Mouse (Mus musculus) MEL (cell line): ENCODE measurements around the gene Hsph1. TPM values are rescaled to one million over a fixed set of nuclear protein-coding genes. Genes with fewer than 3 reads are reported as not detected.

Source experiments
- DNase-seq: peaks from one replicate; pipeline ENCODE4 v3.0.0; 2011; ENCODE audit warnings: low read depth, low spot score
- H3K27ac ChIP-seq: 2 replicates; pipeline ENCODE4 v1.5.1; 2012; ENCODE audit warnings: low read depth, mild to moderate bottlenecking, control low read depth, low read length, moderate library complexity; ENCODE audit not compliant: control insufficient read depth
- H3K27me3 ChIP-seq, 2 experiments: fragments of 150-350 bp in 1 of 2; sonication (generic) in 1 of 2; 2 replicates each; pipeline ENCODE4 v1.6.1; 2012; ENCODE audit warnings: low read length in 2 of 2, mild to moderate bottlenecking in 2 of 2, improper control_type of control experiment in 1 of 2, moderate library complexity in 1 of 2; ENCODE audit not compliant: insufficient read depth in 2 of 2, control insufficient read depth in 1 of 2
- H3K36me3 ChIP-seq, 2 experiments: 2 replicates each; pipeline ENCODE4 v1.6.1; 2012 to 2014; ENCODE audit warnings: low read length in 2 of 2, improper control_type of control experiment in 1 of 2, inconsistent platforms in 1 of 2, mild to moderate bottlenecking in 1 of 2; ENCODE audit not compliant: insufficient read depth in 2 of 2, control insufficient read depth in 1 of 2
- H3K4me1 ChIP-seq, 2 experiments: fragments of 150-350 bp in 1 of 2; sonication (generic) in 1 of 2; 2 replicates each; pipeline ENCODE4 v1.6.1; 2012; ENCODE audit warnings: low read length in 2 of 2, improper control_type of control experiment in 1 of 2, mild to moderate bottlenecking in 1 of 2; ENCODE audit not compliant: insufficient read depth in 2 of 2, control insufficient read depth in 1 of 2
- H3K4me3 ChIP-seq, 2 experiments: fragments of 150-350 bp in 1 of 2; sonication (generic) in 1 of 2; 2 replicates each; pipeline ENCODE4 v1.5.1; 2012; ENCODE audit warnings: low read depth in 2 of 2, low read length in 2 of 2, mild to moderate bottlenecking in 2 of 2, moderate library complexity in 2 of 2, control low read depth in 1 of 2, improper control_type of control experiment in 1 of 2; ENCODE audit not compliant: control insufficient read depth in 1 of 2, insufficient read depth in 1 of 2
- H3K79me2 ChIP-seq: 2 replicates; pipeline ENCODE4 v1.6.1; 2012; ENCODE audit warnings: mild to moderate bottlenecking, low read length, moderate library complexity; ENCODE audit not compliant: control insufficient read depth, poor library complexity, insufficient read depth
- H3K9ac ChIP-seq: 2 replicates; pipeline ENCODE4 v1.6.1; 2012; ENCODE audit warnings: low read depth, mild to moderate bottlenecking, control low read depth, low read length, moderate library complexity; ENCODE audit not compliant: control insufficient read depth, poor library complexity, severe bottlenecking
- H3K9me3 ChIP-seq: fragments of 150-350 bp; sonication (generic); replicated peaks from 2 replicates; pipeline ENCODE4 v1.6.1; 2012; ENCODE audit warnings: mild to moderate bottlenecking, low read length, improper control_type of control experiment, moderate library complexity; ENCODE audit not compliant: insufficient read depth
- BHLHE40 ChIP-seq: IDR thresholded peaks from 2 replicates; pipeline ENCODE4 v1.6.1; 2012; ENCODE audit warnings: low read depth, mild to moderate bottlenecking, inconsistent platforms, low read length, improper control_type of control experiment, borderline replicate concordance
- CHD1 ChIP-seq: IDR thresholded peaks from 2 replicates; pipeline ENCODE4 v1.6.1; 2012; ENCODE audit warnings: low read depth, mild to moderate bottlenecking, inconsistent platforms, low read length, improper control_type of control experiment
- CTCF ChIP-seq, 3 experiments: IDR thresholded peaks in 2 of 3; conservative IDR thresholded peaks in 1 of 3; 2 replicates each; pipeline ENCODE4 v1.5.1; 2011 to 2012; ENCODE audit warnings: low read length in 3 of 3, low read depth in 2 of 3, mild to moderate bottlenecking in 2 of 3, improper control_type of control experiment in 1 of 3, inconsistent platforms in 1 of 3, mixed read lengths in 1 of 3, moderate library complexity in 1 of 3; ENCODE audit not compliant: control insufficient read depth in 1 of 3, insufficient read depth in 1 of 3, poor library complexity in 1 of 3, severe bottlenecking in 1 of 3
- EP300 ChIP-seq, 2 experiments: IDR thresholded peaks; 2 replicates each; pipeline ENCODE4 v1.6.1; 2011; ENCODE audit warnings: improper control_type of control experiment in 2 of 2, low read length in 2 of 2, low read depth in 1 of 2, mild to moderate bottlenecking in 1 of 2
- ETS1 ChIP-seq: IDR thresholded peaks from 2 replicates; pipeline ENCODE4 v1.6.1; 2012; ENCODE audit warnings: low read depth, mild to moderate bottlenecking, inconsistent platforms, low read length, improper control_type of control experiment, moderate library complexity
- GATA1 ChIP-seq: IDR thresholded peaks from 2 replicates; pipeline ENCODE4 v1.6.1; 2011; ENCODE audit warnings: low read depth, low read length, improper control_type of control experiment
- JUND ChIP-seq: IDR thresholded peaks from 2 replicates; pipeline ENCODE4 v1.6.1; 2011; ENCODE audit warnings: low read depth, mild to moderate bottlenecking, improper control_type of control experiment, low read length
- KAT2A ChIP-seq: conservative IDR thresholded peaks from 2 replicates; pipeline ENCODE4 v1.6.1; 2012; ENCODE audit warnings: low read depth, low read length, improper control_type of control experiment, inconsistent platforms
- MAFK ChIP-seq: IDR thresholded peaks from 2 replicates; pipeline ENCODE4 v1.6.1; 2011; ENCODE audit warnings: low read depth, mild to moderate bottlenecking, low read length, improper control_type of control experiment, borderline replicate concordance
- MEF2A ChIP-seq: IDR thresholded peaks from 2 replicates; pipeline ENCODE4 v1.6.1; 2014; ENCODE audit warnings: low read depth, mild to moderate bottlenecking, inconsistent platforms, low read length, improper control_type of control experiment; ENCODE audit not compliant: poor library complexity, insufficient replicate concordance, severe bottlenecking; ENCODE audit errors: extremely low read depth
- MXI1 ChIP-seq: IDR thresholded peaks from 2 replicates; pipeline ENCODE4 v1.6.1; 2011; ENCODE audit warnings: mild to moderate bottlenecking, low read depth, low read length, improper control_type of control experiment
- MYC ChIP-seq: IDR thresholded peaks from 2 replicates; pipeline ENCODE4 v1.6.1; 2011; ENCODE audit warnings: low read depth, mild to moderate bottlenecking, low read length, improper control_type of control experiment, moderate library complexity
- NELFE ChIP-seq: IDR thresholded peaks from 2 replicates; pipeline ENCODE4 v1.6.1; 2011; ENCODE audit warnings: low read depth, low read length, improper control_type of control experiment
- POLR2A ChIP-seq, 2 experiments: IDR thresholded peaks; 2 replicates each; pipeline ENCODE4 v1.6.1; 2011 to 2012; ENCODE audit warnings: low read length in 2 of 2, mild to moderate bottlenecking in 2 of 2, control low read depth in 1 of 2, improper control_type of control experiment in 1 of 2, low read depth in 1 of 2, moderate library complexity in 1 of 2; ENCODE audit not compliant: control insufficient read depth in 1 of 2, insufficient read depth in 1 of 2, poor library complexity in 1 of 2
- POLR2AphosphoS2 ChIP-seq: IDR thresholded peaks from 2 replicates; pipeline ENCODE4 v1.6.1; 2011; ENCODE audit warnings: low read length, improper control_type of control experiment
- POLR2AphosphoS5 ChIP-seq: IDR thresholded peaks from 2 replicates; pipeline ENCODE4 v1.6.1; 2012; ENCODE audit warnings: low read depth, borderline replicate concordance, mild to moderate bottlenecking, inconsistent platforms, low read length, moderate library complexity, mixed read lengths
- RAD21 ChIP-seq: IDR thresholded peaks from 2 replicates; pipeline ENCODE4 v1.6.1; 2011; ENCODE audit warnings: mild to moderate bottlenecking, low read depth, low read length, improper control_type of control experiment
- RCOR1 ChIP-seq: IDR thresholded peaks from 2 replicates; pipeline ENCODE4 v1.6.1; 2012; ENCODE audit warnings: low read depth, mild to moderate bottlenecking, inconsistent platforms, low read length, improper control_type of control experiment
- SIN3A ChIP-seq: IDR thresholded peaks from 2 replicates; pipeline ENCODE4 v1.6.1; 2012; ENCODE audit warnings: low read length, improper control_type of control experiment, inconsistent platforms
- SMC3 ChIP-seq: IDR thresholded peaks from 2 replicates; pipeline ENCODE4 v1.6.1; 2011; ENCODE audit warnings: low read depth, low read length, improper control_type of control experiment
- TBP ChIP-seq: IDR thresholded peaks from 2 replicates; pipeline ENCODE4 v1.8.0; 2011; ENCODE audit warnings: low read depth, low read length, improper control_type of control experiment
- TCF12 ChIP-seq: IDR thresholded peaks from 2 replicates; pipeline ENCODE4 v1.6.1; 2014; ENCODE audit warnings: low read depth, mild to moderate bottlenecking, inconsistent platforms, low read length, improper control_type of control experiment, moderate library complexity
- UBTF ChIP-seq: IDR thresholded peaks from 2 replicates; pipeline ENCODE4 v1.6.1; 2012; ENCODE audit warnings: low read depth, mild to moderate bottlenecking, inconsistent platforms, low read length, improper control_type of control experiment, moderate library complexity, borderline replicate concordance; ENCODE audit not compliant: insufficient read depth
- USF1 ChIP-seq: IDR thresholded peaks from 2 replicates; pipeline ENCODE4 v1.6.1; 2014; ENCODE audit warnings: low read depth, mild to moderate bottlenecking, inconsistent platforms, low read length, improper control_type of control experiment, moderate library complexity
- ZC3H11A ChIP-seq: IDR thresholded peaks from 2 replicates; pipeline ENCODE4 v1.6.1; 2012; ENCODE audit warnings: low read depth, mild to moderate bottlenecking, inconsistent platforms, low read length, improper control_type of control experiment
- ZKSCAN1 ChIP-seq: IDR thresholded peaks from 2 replicates; pipeline ENCODE4 v1.6.1; 2012; ENCODE audit warnings: low read depth, mild to moderate bottlenecking, inconsistent platforms, low read length, improper control_type of control experiment, moderate library complexity
- ZMIZ1 ChIP-seq: IDR thresholded peaks from 2 replicates; pipeline ENCODE4 v1.6.1; 2012; ENCODE audit warnings: low read depth, mild to moderate bottlenecking, inconsistent platforms, low read length, improper control_type of control experiment, moderate library complexity
- ZNF384 ChIP-seq: IDR thresholded peaks from 2 replicates; pipeline ENCODE4 v1.6.1; 2012; ENCODE audit warnings: low read depth, mild to moderate bottlenecking, inconsistent platforms, low read length, improper control_type of control experiment
- polyA plus RNA-seq, 2 experiments: library from polyadenylated mRNA; stranded (reverse) in 1 of 2; unstranded in 1 of 2; fragments of >175 nt in 1 of 2; fragments of >200 nt in 1 of 2; gene quantifications; 2 replicates each; pipeline versions ENCODE4 v1.2.1 to v1.2.4; 2012; ENCODE audit warnings: low replicate concordance in 2 of 2, low read depth in 1 of 2; ENCODE audit not compliant: insufficient read length in 2 of 2, insufficient read depth in 1 of 2, missing spikeins in 1 of 2
- total RNA-seq: library from RNA; depleted of rRNA; stranded (reverse); fragments of 300-350 nt; gene quantifications from 2 replicates; pipeline ENCODE4 v1.2.3, GENCODE M21; 2012

The Hsph1 gene
- total and polyA plus RNA-seq, 3 experiments = 176 to 388 (median 300) TPM

- peaks cover 2% of the 10 kb centered on the region for H3K79me2 ChIP-seq
- peaks cover 0 to 10% of the 10 kb centered on the region in 2 experiments; a peak in 2 of 4 replicates for H3K36me3 ChIP-seq
- no peak overlapping the region for H3K27ac ChIP-seq
- no peak for TF ChIP-seq BHLHE40
- no peak for TF ChIP-seq USF1
- TF ChIP-seq TBP = no peak
- TF ChIP-seq RCOR1 = no peak
- TF ChIP-seq, all 39 proteins: peak for 0
- H3K4me3 ChIP-seq = peak overlapping the region; percentile 49 to 69
- no peak for DNase-seq
- no peaks in the 10 kb centered on the region; a peak in 1 of 4 replicates for H3K27me3 ChIP-seq
- peak overlapping the region; percentile 93 for H3K9ac ChIP-seq
- H3K4me1 ChIP-seq = peaks cover 5 to 11% of the 10 kb centered on the region in 2 experiments
- H3K9me3 ChIP-seq = no peaks in the 10 kb centered on the region
These were observed 42.8 kb upstream of the Hsph1 start for GRCm38 (mm10) chr5:149678990-149679348.

- H3K36me3 ChIP-seq = peaks cover 0 to 8% of the 10 kb centered on the region in 2 experiments; a peak in 2 of 4 replicates
- peaks cover 2% of the 10 kb centered on the region for H3K79me2 ChIP-seq
- H3K4me3 ChIP-seq = peak within 1 kb of the TSS; percentile 67 to 69
- H3K9ac ChIP-seq = peak within 1 kb of the TSS; percentile 93
- no peaks in the 10 kb centered on the region for H3K9me3 ChIP-seq
- H3K27ac ChIP-seq = peak within 1 kb of the TSS; percentile 83
- H3K27me3 ChIP-seq = no peaks in the 10 kb centered on the region; a peak in 1 of 4 replicates
- peak; percentile 92 for DNase-seq
- peaks cover 3 to 11% of the 10 kb centered on the region in 2 experiments for H3K4me1 ChIP-seq
- TF ChIP-seq TBP (no peak), ETS1 (no peak), JUND (no peak), MAFK (no peak), CHD1 (no peak), ZNF384 (0 out of 2 replicates have a peak, but pooled peaks have one; percentile 6), MEF2A (no peak), MXI1 (peak; percentile 10; the same call in 1 of the 2 replicates), ZC3H11A (0 out of 2 replicates have a peak, but pooled peaks have one; percentile 4), GATA1 (no peak), KAT2A (no peak), RAD21 (peak; percentile 27), ZMIZ1 (no peak), UBTF (peak; percentile 92; the same call in 1 of the 2 replicates), ZKSCAN1 (peak; percentile 72; the same call in 1 of the 2 replicates), MYC (no peak), RCOR1 (no peak; the same call in 1 of the 2 replicates), TCF12 (peak; percentile 9; the same call in 1 of the 2 replicates), SIN3A (peak; percentile 49), CTCF (IDR thresholded peaks at IDR 0.05 in 2 of 3, conservative IDR thresholded peaks at IDR 0.05 in 1 of 3; ENCODE audit: control insufficient read depth in 1 of 3, insufficient read depth in 1 of 3, low read depth in 2 of 3, low read length in 3 of 3, poor library complexity in 1 of 3, severe bottlenecking in 1 of 3) (peak; percentile 63 to 99 (median 76)), EP300 (IDR thresholded peaks at IDR 0.05; ENCODE audit: low read depth in 1 of 2, low read length in 2 of 2) (no peak), BHLHE40 (no peak), POLR2AphosphoS5 (peak; percentile 86; the same call in 1 of the 2 replicates), NELFE (peak; percentile 81), USF1 (no peak), POLR2AphosphoS2 (no peak), SMC3 (peak; percentile 66), POLR2A (IDR thresholded peaks at IDR 0.05; ENCODE audit: control insufficient read depth in 1 of 2, insufficient read depth in 1 of 2, low read depth in 1 of 2, low read length in 2 of 2, poor library complexity in 1 of 2) (peak; percentile 75 to 86)
These were observed 42.2 kb upstream of the Hsph1 start, which contains the start of gene B3glct for GRCm38 (mm10) chr5:149678100-149678989. B3glct (plus strand) TSS chr5:149678230.
